Mouse (Mus musculus) WW6 (cell line): ENCODE data around the gene Ttc22.

ENCODE experiments used
- DNase-seq: peaks from one replicate; pipeline ENCODE4 v3.0.0-alpha.2; 2013; ENCODE audit warnings: low read depth, low spot score

The Ttc22 gene

GRCm38 (mm10) chr4:106622030-106622493, at the start of gene Ttc22:
Gene Ttc22, plus strand, starts transcription at chr4:106622432.
- no peak for DNase-seq

- DNase-seq, result no peak
These were observed 47.2 kb upstream of the Ttc22 start for GRCm38 (mm10) chr4:106575022-106575421.

GRCm38 (mm10) chr4:106577511-106577910, 44.7 kb upstream of the Ttc22 start:
- no peak for DNase-seq

- DNase-seq, result no peak
These were observed 40.9 kb upstream of the Ttc22 start for GRCm38 (mm10) chr4:106581176-106581864.

- no peak for DNase-seq
These were observed 40.4 kb upstream of the Ttc22 start for GRCm38 (mm10) chr4:106581865-106582204.

- DNase-seq, result no peak
These were observed 39.6 kb upstream of the Ttc22 start for GRCm38 (mm10) chr4:106582428-106583153.

- DNase-seq, result no peak
These were observed 37.6 kb upstream of the Ttc22 start for GRCm38 (mm10) chr4:106584665-106585064.

GRCm38 (mm10) chr4:106587075-106587474, 35.2 kb upstream of the Ttc22 start:
- DNase-seq, result no peak

- DNase-seq, result no peak
These were observed 32.1 kb upstream of the Ttc22 start for GRCm38 (mm10) chr4:106590142-106590541.

GRCm38 (mm10) chr4:106590871-106591270, 31.4 kb upstream of the Ttc22 start:
- DNase-seq, result no peak

- no peak for DNase-seq
These were observed 28.6 kb upstream of the Ttc22 start for GRCm38 (mm10) chr4:106593636-106594035.

GRCm38 (mm10) chr4:106596200-106596599, 26.0 kb upstream of the Ttc22 start:
- DNase-seq, result no peak

GRCm38 (mm10) chr4:106597055-106597454, 25.2 kb upstream of the Ttc22 start:
- no peak for DNase-seq

- DNase-seq, result no peak
These were observed 24.5 kb upstream of the Ttc22 start for GRCm38 (mm10) chr4:106597741-106598140.

- DNase-seq, result no peak
These were observed 22.8 kb upstream of the Ttc22 start for GRCm38 (mm10) chr4:106599415-106599814.

- DNase-seq, result no peak
These were observed 21.5 kb upstream of the Ttc22 start for GRCm38 (mm10) chr4:106600770-106601169.

- DNase-seq, result peak; percentile 56
These were observed 15.3 kb upstream of the Ttc22 start for GRCm38 (mm10) chr4:106606639-106607554.

GRCm38 (mm10) chr4:106607905-106608304, 14.3 kb upstream of the Ttc22 start:
- DNase-seq, result no peak

- DNase-seq, result no peak
These were observed 9.1 kb upstream of the Ttc22 start for GRCm38 (mm10) chr4:106613105-106613504.

GRCm38 (mm10) chr4:106613560-106613959, 8.7 kb upstream of the Ttc22 start:
- no peak for DNase-seq

- no peak for DNase-seq
These were observed 7.9 kb upstream of the Ttc22 start for GRCm38 (mm10) chr4:106614180-106614797.

- DNase-seq, result no peak
These were observed 7.4 kb upstream of the Ttc22 start for GRCm38 (mm10) chr4:106614881-106615280.
